Mouse (Mus musculus): ENCODE data around the gene Cnnm3.

- TF ChIP-seq CTCF (IDR thresholded peaks at IDR 0.05; ENCODE audit: control insufficient read depth, insufficient read depth, insufficient replicate concordance, low read depth, low read length) (no peak), POLR2A (IDR thresholded peaks at IDR 0.05; ENCODE audit: control insufficient read depth, low read depth, low read length) (no peak)
Measured at GRCm38 (mm10) chr1:36522210-36522609, 10.5 kb downstream of the Cnnm3 start.

All from testis, adult 2 months (tissue).